Mouse (Mus musculus) midbrain, embryonic 12.5 days (tissue): ENCODE measurements around the gene 1110051M20Rik. TPM values are rescaled to one million over a fixed set of nuclear protein-coding genes. Genes with fewer than 3 reads are reported as not detected.
"Not testable (repeated sequence)": the region's sequence is repeated elsewhere in the genome, so short reads cannot be mapped to it uniquely, and the experiment has no call there.

Source experiments
- ATAC-seq: fragments of 200-750 bp; cut with Nextera tagmentation; 2 replicates; pipeline ENCODE4 v1.8.0; 2017; ENCODE audit warnings: low read depth, moderate TSS enrichment, moderate library complexity; ENCODE audit not compliant: low FRiP score
- H3K27ac ChIP-seq: fragments of 300-500 bp; sonication (generic); replicated peaks from 2 replicates; pipeline ENCODE4 v1.5.1; 2016; ENCODE audit warnings: mild to moderate bottlenecking
- H3K27me3 ChIP-seq: fragments of 300-500 bp; sonication (generic); 2 replicates; pipeline ENCODE4 v1.6.1; 2016; ENCODE audit warnings: mild to moderate bottlenecking
- H3K36me3 ChIP-seq: fragments of 300-500 bp; sonication (generic); 2 replicates; pipeline ENCODE4 v1.6.1; 2016
- H3K4me1 ChIP-seq: fragments of 300-500 bp; sonication (generic); 2 replicates; pipeline ENCODE4 v1.6.1; 2016
- H3K4me2 ChIP-seq: fragments of 300-500 bp; sonication (generic); replicated peaks from 2 replicates; pipeline ENCODE4 v1.6.1; 2016; ENCODE audit warnings: mild to moderate bottlenecking, moderate library complexity
- H3K4me3 ChIP-seq: fragments of 300-500 bp; sonication (generic); 2 replicates; pipeline ENCODE4 v1.5.1; 2016; ENCODE audit warnings: mild to moderate bottlenecking
- H3K9ac ChIP-seq: fragments of 300-500 bp; sonication (generic); replicated peaks from 2 replicates; pipeline ENCODE4 v1.6.1; 2016; ENCODE audit warnings: mild to moderate bottlenecking, moderate library complexity
- H3K9me3 ChIP-seq: fragments of 300-500 bp; sonication (generic); 2 replicates; pipeline ENCODE4 v1.6.1; 2016; ENCODE audit warnings: mild to moderate bottlenecking
- WGBS: fragments of 180-500 bp; shearing (Covaris S2); methylation state at CpG from one replicate; pipeline ENCODE4 v1.1.7; 2016; 5-methylcytosine and 5-hydroxymethylcytosine counted together
- polyA plus RNA-seq: library from polyadenylated mRNA; unstranded; fragments of >200 nt; fragmentation: Nextera tagmentation; extraction: Ambion mirVana; gene quantifications from 2 replicates; pipeline ENCODE4 v1.2.1, GENCODE M21; 2016

1110051M20Rik gene
- polyA plus RNA-seq: 113 and 117 TPM in 2 replicates

- H3K9me3 ChIP-seq: no peaks in the 10 kb centered on the region
- peak within 1 kb of the TSS; percentile 67 for H3K9ac ChIP-seq
- H3K4me1 ChIP-seq: peaks cover 9% of the 10 kb centered on the region
- peak within 1 kb of the TSS; percentile 63 for H3K4me2 ChIP-seq
- peak; percentile 97 for ATAC-seq
- H3K27ac ChIP-seq: peak within 1 kb of the TSS; percentile 83
- H3K36me3 ChIP-seq: no peaks in the 10 kb centered on the region
- H3K4me3 ChIP-seq: peak within 1 kb of the TSS; percentile 68
- no peaks in the 10 kb centered on the region for H3K27me3 ChIP-seq
- WGBS: under 1% methylated on average over 19 of the region's 19 CpGs
Measured at GRCm38 (mm10) chr2:91444286-91444892, at the start of gene 1110051M20Rik. 1110051M20Rik (minus strand) TSS chr2:91444704.

GRCm38 (mm10) chr2:91493981-91494380 is 49.5 kb upstream of the 1110051M20Rik start:
- no peaks in the 10 kb centered on the region for H3K27me3 ChIP-seq
- H3K4me2 ChIP-seq: no peak overlapping the region
- H3K27ac ChIP-seq: no peak overlapping the region
- 95% methylated on average over 9 of the region's 9 CpGs for WGBS
- peaks cover 91% of the 10 kb centered on the region for H3K36me3 ChIP-seq
- no peaks in the 10 kb centered on the region for H3K4me1 ChIP-seq
- H3K9me3 ChIP-seq: no peaks in the 10 kb centered on the region
- H3K9ac ChIP-seq: no peak overlapping the region
- no peak overlapping the region for H3K4me3 ChIP-seq
- ATAC-seq: no peak

- Histone ChIP-seq H3K27me3 (no peaks in the 10 kb centered on the region), H3K4me3 (no peak overlapping the region), H3K9ac (no peak overlapping the region), H3K9me3 (no peaks in the 10 kb centered on the region), H3K4me2 (no peak overlapping the region), H3K4me1 (no peaks in the 10 kb centered on the region), H3K36me3 (peaks cover 87% of the 10 kb centered on the region), H3K27ac (no peak overlapping the region)
- no peak for ATAC-seq
- WGBS: 97% methylated on average over 12 of the region's 12 CpGs
Measured at GRCm38 (mm10) chr2:91492071-91492635, 47.6 kb upstream of the 1110051M20Rik start.

GRCm38 (mm10) chr2:91487295-91487694 is 42.8 kb upstream of the 1110051M20Rik start:
- not testable (repeated sequence) for H3K9me3 ChIP-seq, H3K27ac ChIP-seq, H3K4me3 ChIP-seq, H3K27me3 ChIP-seq, ATAC-seq, H3K4me1 ChIP-seq, H3K9ac ChIP-seq, H3K4me2 ChIP-seq
- peaks cover 72% of the 10 kb centered on the region for H3K36me3 ChIP-seq
- WGBS: 53% methylated on average over 3 of the region's 3 CpGs

GRCm38 (mm10) chr2:91485256-91485655 is 40.8 kb upstream of the 1110051M20Rik start:
- Histone ChIP-seq H3K4me1 (no peaks in the 10 kb centered on the region), H3K4me2 (no peak overlapping the region), H3K36me3 (peaks cover 61% of the 10 kb centered on the region), H3K4me3 (no peak overlapping the region), H3K27me3 (no peaks in the 10 kb centered on the region), H3K9ac (no peak overlapping the region), H3K9me3 (no peaks in the 10 kb centered on the region), H3K27ac (no peak overlapping the region)
- WGBS: 86% methylated on average over 6 of the region's 6 CpGs
- no peak for ATAC-seq

GRCm38 (mm10) chr2:91484698-91485097 is 40.2 kb upstream of the 1110051M20Rik start:
- no peak overlapping the region for H3K4me2 ChIP-seq
- WGBS: 85% methylated on average over 4 of the region's 4 CpGs

GRCm38 (mm10) chr2:91480805-91481514 is 36.5 kb upstream of the 1110051M20Rik start:
- H3K9me3 ChIP-seq: no peaks in the 10 kb centered on the region
- H3K4me2 ChIP-seq: no peak overlapping the region
- no peak overlapping the region for H3K4me3 ChIP-seq
- no peaks in the 10 kb centered on the region for H3K27me3 ChIP-seq
- no peak overlapping the region for H3K27ac ChIP-seq
- peaks cover 63% of the 10 kb centered on the region for H3K36me3 ChIP-seq
- 68% methylated on average over 6 of the region's 6 CpGs for WGBS
- peak; percentile 73; the same call in 1 of the 2 replicates for ATAC-seq
- no peak overlapping the region for H3K9ac ChIP-seq
- no peaks in the 10 kb centered on the region for H3K4me1 ChIP-seq

More at GRCm38 (mm10) chr2:91484698-91485097, 40.2 kb upstream of the 1110051M20Rik start:
- no peaks in the 10 kb centered on the region for H3K27me3 ChIP-seq
- H3K27ac ChIP-seq: no peak overlapping the region
- ATAC-seq: no peak
- no peaks in the 10 kb centered on the region for H3K9me3 ChIP-seq
- peaks cover 59% of the 10 kb centered on the region for H3K36me3 ChIP-seq
- no peak overlapping the region for H3K4me3 ChIP-seq
- H3K9ac ChIP-seq: no peak overlapping the region
- H3K4me1 ChIP-seq: no peaks in the 10 kb centered on the region

GRCm38 (mm10) chr2:91480399-91480801 is 35.9 kb upstream of the 1110051M20Rik start:
- 97% methylated on average over 9 of the region's 9 CpGs for WGBS
- no peak overlapping the region for H3K9ac ChIP-seq
- 0 out of 2 replicates have a peak, but pooled peaks have one; percentile 27 for ATAC-seq
- H3K36me3 ChIP-seq: peaks cover 64% of the 10 kb centered on the region
- H3K27me3 ChIP-seq: no peaks in the 10 kb centered on the region
- H3K4me1 ChIP-seq: no peaks in the 10 kb centered on the region
- H3K27ac ChIP-seq: no peak overlapping the region
- no peak overlapping the region for H3K4me2 ChIP-seq
- no peaks in the 10 kb centered on the region for H3K9me3 ChIP-seq
- no peak overlapping the region for H3K4me3 ChIP-seq

- no peaks in the 10 kb centered on the region for H3K4me1 ChIP-seq
- no peak overlapping the region for H3K4me3 ChIP-seq
- peaks cover 76% of the 10 kb centered on the region for H3K36me3 ChIP-seq
- H3K27ac ChIP-seq: no peak overlapping the region
- H3K9ac ChIP-seq: no peak overlapping the region
- H3K27me3 ChIP-seq: no peaks in the 10 kb centered on the region
- no peaks in the 10 kb centered on the region for H3K9me3 ChIP-seq
- no peak for ATAC-seq
- WGBS: 87% methylated on average over 7 of the region's 7 CpGs
- no peak overlapping the region for H3K4me2 ChIP-seq
Measured at GRCm38 (mm10) chr2:91476841-91477240, 32.3 kb upstream of the 1110051M20Rik start.

GRCm38 (mm10) chr2:91476251-91476661 is 31.8 kb upstream of the 1110051M20Rik start:
- WGBS: 90% methylated on average over 17 of the region's 17 CpGs
- Histone ChIP-seq H3K9ac (no peak overlapping the region), H3K9me3 (no peaks in the 10 kb centered on the region), H3K4me3 (no peak overlapping the region), H3K4me2 (no peak overlapping the region), H3K36me3 (peaks cover 74% of the 10 kb centered on the region), H3K4me1 (no peaks in the 10 kb centered on the region), H3K27me3 (no peaks in the 10 kb centered on the region), H3K27ac (no peak overlapping the region)
- ATAC-seq: no peak

GRCm38 (mm10) chr2:91475791-91476190 is 31.3 kb upstream of the 1110051M20Rik start:
- Histone ChIP-seq H3K4me2 (no peak overlapping the region), H3K27ac (no peak overlapping the region), H3K4me1 (0 out of 2 replicates have a peak, but pooled peaks cover 2% of the 10 kb centered on the region), H3K4me3 (no peak overlapping the region), H3K9ac (no peak overlapping the region), H3K9me3 (no peaks in the 10 kb centered on the region), H3K27me3 (no peaks in the 10 kb centered on the region), H3K36me3 (peaks cover 78% of the 10 kb centered on the region)
- WGBS: 91% methylated on average over 7 of the region's 7 CpGs
- no peak for ATAC-seq

- H3K4me3 ChIP-seq: no peak overlapping the region
- H3K9ac ChIP-seq: no peak overlapping the region
- ATAC-seq: no peak
- no peaks in the 10 kb centered on the region for H3K9me3 ChIP-seq
- H3K36me3 ChIP-seq: peaks cover 75% of the 10 kb centered on the region
- WGBS: 77% methylated on average over 12 of the region's 12 CpGs
- peaks cover 16% of the 10 kb centered on the region for H3K4me1 ChIP-seq
- no peak overlapping the region for H3K27ac ChIP-seq
- no peaks in the 10 kb centered on the region for H3K27me3 ChIP-seq
- H3K4me2 ChIP-seq: no peak overlapping the region
Measured at GRCm38 (mm10) chr2:91474358-91474757, 29.9 kb upstream of the 1110051M20Rik start.
